Mouse (Mus musculus) forebrain, embryonic 13.5 days (tissue): Measurements from ENCODE around the gene Psmd8. TPM values are rescaled to one million over a fixed set of nuclear protein-coding genes. Genes with fewer than 3 reads are reported as not detected.

Source experiments
- polyA plus RNA-seq: library from polyadenylated mRNA; unstranded; fragments of >200 nt; fragmentation: Nextera tagmentation; extraction: Ambion mirVana; gene quantifications from 2 replicates; pipeline ENCODE4 v1.2.1, GENCODE M21; 2015

Gene Psmd8
- polyA plus RNA-seq, 1 experiment from 2014 or later = 296 TPM

Other genes with a start within 250 kb of the Psmd8 start
- gene Actn4, start 218.4 kb downstream of the Psmd8 start, polyA plus RNA-seq = 114 and 136 TPM in 2 replicates
- 351 and 356 TPM in 2 replicates for gene Eif3k, start 198.8 kb downstream of the Psmd8 start, polyA plus RNA-seq
- gene Map4k1, start 198.7 kb downstream of the Psmd8 start, polyA plus RNA-seq = 4.3 and 4.4 TPM in 2 replicates
- 7.5 and 10.2 TPM in 2 replicates for gene Ryr1, start 55.5 kb downstream of the Psmd8 start, polyA plus RNA-seq
- 0.48 and 0.57 TPM in 2 replicates for gene Rasgrp4, start 45.9 kb downstream of the Psmd8 start, polyA plus RNA-seq
- 14.1 and 15.9 TPM in 2 replicates for gene Fam98c, start 24.5 kb downstream of the Psmd8 start, polyA plus RNA-seq
- gene Ggn, start 10.5 kb downstream of the Psmd8 start, polyA plus RNA-seq = 0.38 and 0.65 TPM in 2 replicates
- 5.6 and 6.5 TPM in 2 replicates for gene Spred3, start 10.3 kb downstream of the Psmd8 start, polyA plus RNA-seq
- 1.1 and 1.2 TPM in 2 replicates for gene Catsperg1, start 33.3 kb upstream of the Psmd8 start, polyA plus RNA-seq
- gene Kcnk6, start 51.8 kb upstream of the Psmd8 start, polyA plus RNA-seq = 0.27 and 0.44 TPM in 2 replicates
- 73.4 and 75.5 TPM in 2 replicates for gene Yif1b, start 57.6 kb upstream of the Psmd8 start, polyA plus RNA-seq
- 1.2 and 1.5 TPM in 2 replicates for gene 2200002D01Rik, start 67.8 kb upstream of the Psmd8 start, polyA plus RNA-seq
- gene Spint2, start 101.2 kb upstream of the Psmd8 start, polyA plus RNA-seq = 30.1 and 41.3 TPM in 2 replicates
- gene Ppp1r14a, start 108.6 kb upstream of the Psmd8 start, polyA plus RNA-seq = 14.9 and 17.2 TPM in 2 replicates
- 165 and 182 TPM in 2 replicates for gene Dpf1, start 123.2 kb upstream of the Psmd8 start, polyA plus RNA-seq